Mouse (Mus musculus): Measurements from ENCODE around the gene Zfp697. TPM values are rescaled to one million over a fixed set of nuclear protein-coding genes. Genes with fewer than 3 reads are reported as not detected.
"Not testable (repeated sequence)": the region's sequence is repeated elsewhere in the genome, so short reads cannot be mapped to it uniquely, and the experiment has no call there.

Gene Zfp697
- polyA plus RNA-seq, 1 experiment from 2014 or later = 20.6 TPM

- not testable (repeated sequence) for H3K27me3 ChIP-seq (ENCODE audit: control insufficient read depth, insufficient read depth, low read length); H3K27ac ChIP-seq; H3K4me3 ChIP-seq (replicated peaks; ENCODE audit: low read length); ATAC-seq (ENCODE audit: low FRiP score); H3K4me1 ChIP-seq (replicated peaks; ENCODE audit: control insufficient read depth, insufficient read depth, low read length); DNase-seq (ENCODE audit: low spot score); H3K9me3 ChIP-seq (ENCODE audit: control insufficient read depth, low read length); H3K36me3 ChIP-seq (replicated peaks; ENCODE audit: control insufficient read depth, insufficient read depth); H3K4me2 ChIP-seq (replicated peaks); H3K9ac ChIP-seq
Observed at GRCm38 (mm10) chr3:98497401-98497800, 115.1 kb downstream of the Zfp697 start.

- not testable (repeated sequence) for DNase-seq (ENCODE audit: low spot score); H3K36me3 ChIP-seq (replicated peaks; ENCODE audit: control insufficient read depth, insufficient read depth); H3K4me3 ChIP-seq (replicated peaks; ENCODE audit: low read length); H3K4me2 ChIP-seq (replicated peaks); H3K27me3 ChIP-seq (ENCODE audit: control insufficient read depth, insufficient read depth, low read length); H3K9me3 ChIP-seq (ENCODE audit: control insufficient read depth, low read length); ATAC-seq (ENCODE audit: low FRiP score); H3K9ac ChIP-seq; H3K4me1 ChIP-seq (replicated peaks; ENCODE audit: control insufficient read depth, insufficient read depth, low read length); H3K27ac ChIP-seq
- whole genome bisulfite sequencing = no CpG with 5 or more reads among the region's 5 CpGs
Observed at GRCm38 (mm10) chr3:98507229-98507628, 125.0 kb downstream of the Zfp697 start.

GRCm38 (mm10) chr3:98510414-98510813, 128.2 kb downstream of the Zfp697 start, which contains the start of gene Hsd3b4:
TSS of gene Hsd3b4 (minus strand) at chr3:98510514.
- H3K4me3 ChIP-seq (replicated peaks; ENCODE audit: low read length); H3K36me3 ChIP-seq (replicated peaks; ENCODE audit: control insufficient read depth, insufficient read depth); H3K9ac ChIP-seq; H3K27ac ChIP-seq; H3K9me3 ChIP-seq (ENCODE audit: control insufficient read depth, low read length); DNase-seq (ENCODE audit: low spot score); ATAC-seq (ENCODE audit: low FRiP score); H3K27me3 ChIP-seq (ENCODE audit: control insufficient read depth, insufficient read depth, low read length); H3K4me1 ChIP-seq (replicated peaks; ENCODE audit: control insufficient read depth, insufficient read depth, low read length); H3K4me2 ChIP-seq (replicated peaks): not testable (repeated sequence)
- WGBS = no CpG with 5 or more reads among the region's 1 CpGs

- H3K9ac ChIP-seq; H3K4me1 ChIP-seq (replicated peaks; ENCODE audit: control insufficient read depth, insufficient read depth, low read length); H3K36me3 ChIP-seq (replicated peaks; ENCODE audit: control insufficient read depth, insufficient read depth); ATAC-seq (ENCODE audit: low FRiP score); DNase-seq (ENCODE audit: low spot score); H3K4me3 ChIP-seq (replicated peaks; ENCODE audit: low read length); H3K4me2 ChIP-seq (replicated peaks); H3K27ac ChIP-seq; H3K9me3 ChIP-seq (ENCODE audit: control insufficient read depth, low read length); H3K27me3 ChIP-seq (ENCODE audit: control insufficient read depth, insufficient read depth, low read length): not testable (repeated sequence)
- WGBS = 63% methylated on average over 1 of the region's 2 CpGs
Observed at GRCm38 (mm10) chr3:98522779-98523178, 140.5 kb downstream of the Zfp697 start.

- WGBS = no CpG with 5 or more reads among the region's 1 CpGs
- H3K4me3 ChIP-seq (replicated peaks; ENCODE audit: low read length) = not testable (repeated sequence)
Observed at GRCm38 (mm10) chr3:98524552-98524951, 142.3 kb downstream of the Zfp697 start.

GRCm38 (mm10) chr3:98524978-98525377, 142.7 kb downstream of the Zfp697 start:
- not testable (repeated sequence) for H3K4me3 ChIP-seq (replicated peaks; ENCODE audit: low read length); ATAC-seq (ENCODE audit: low FRiP score); H3K27me3 ChIP-seq (ENCODE audit: control insufficient read depth, insufficient read depth, low read length); H3K27ac ChIP-seq; H3K9ac ChIP-seq; H3K36me3 ChIP-seq (replicated peaks; ENCODE audit: control insufficient read depth, insufficient read depth); DNase-seq (ENCODE audit: low spot score); H3K4me1 ChIP-seq (replicated peaks; ENCODE audit: control insufficient read depth, insufficient read depth, low read length); H3K9me3 ChIP-seq (ENCODE audit: control insufficient read depth, low read length); H3K4me2 ChIP-seq (replicated peaks)

More at GRCm38 (mm10) chr3:98524552-98524951, 142.3 kb downstream of the Zfp697 start:
- not testable (repeated sequence) for H3K27ac ChIP-seq; H3K9ac ChIP-seq; ATAC-seq (ENCODE audit: low FRiP score); H3K36me3 ChIP-seq (replicated peaks; ENCODE audit: control insufficient read depth, insufficient read depth); H3K4me1 ChIP-seq (replicated peaks; ENCODE audit: control insufficient read depth, insufficient read depth, low read length); H3K9me3 ChIP-seq (ENCODE audit: control insufficient read depth, low read length); DNase-seq (ENCODE audit: low spot score); H3K27me3 ChIP-seq (ENCODE audit: control insufficient read depth, insufficient read depth, low read length); H3K4me2 ChIP-seq (replicated peaks)

- not testable (repeated sequence) for H3K4me1 ChIP-seq (replicated peaks; ENCODE audit: control insufficient read depth, insufficient read depth, low read length); DNase-seq (ENCODE audit: low spot score); H3K36me3 ChIP-seq (replicated peaks; ENCODE audit: control insufficient read depth, insufficient read depth); H3K27me3 ChIP-seq (ENCODE audit: control insufficient read depth, insufficient read depth, low read length); ATAC-seq (ENCODE audit: low FRiP score); H3K4me3 ChIP-seq (replicated peaks; ENCODE audit: low read length); H3K9ac ChIP-seq; H3K27ac ChIP-seq; H3K4me2 ChIP-seq (replicated peaks); H3K9me3 ChIP-seq (ENCODE audit: control insufficient read depth, low read length)
Observed at GRCm38 (mm10) chr3:98547641-98548040, 165.4 kb downstream of the Zfp697 start.

GRCm38 (mm10) chr3:98548495-98548894, 166.2 kb downstream of the Zfp697 start:
- not testable (repeated sequence) for ATAC-seq (ENCODE audit: low FRiP score); H3K9ac ChIP-seq; H3K4me1 ChIP-seq (replicated peaks; ENCODE audit: control insufficient read depth, insufficient read depth, low read length); H3K36me3 ChIP-seq (replicated peaks; ENCODE audit: control insufficient read depth, insufficient read depth); H3K4me3 ChIP-seq (replicated peaks; ENCODE audit: low read length); H3K27me3 ChIP-seq (ENCODE audit: control insufficient read depth, insufficient read depth, low read length); H3K9me3 ChIP-seq (ENCODE audit: control insufficient read depth, low read length); H3K4me2 ChIP-seq (replicated peaks); H3K27ac ChIP-seq; DNase-seq (ENCODE audit: low spot score)
- no CpG with 5 or more reads among the region's 1 CpGs for WGBS

- not testable (repeated sequence) for H3K27me3 ChIP-seq (ENCODE audit: control insufficient read depth, insufficient read depth, low read length); H3K9me3 ChIP-seq (ENCODE audit: control insufficient read depth, low read length); H3K36me3 ChIP-seq (replicated peaks; ENCODE audit: control insufficient read depth, insufficient read depth); DNase-seq (ENCODE audit: low spot score); H3K4me2 ChIP-seq (replicated peaks); H3K4me3 ChIP-seq (replicated peaks; ENCODE audit: low read length); H3K9ac ChIP-seq; H3K27ac ChIP-seq; H3K4me1 ChIP-seq (replicated peaks; ENCODE audit: control insufficient read depth, insufficient read depth, low read length)
- ATAC-seq (ENCODE audit: low FRiP score) = peak; percentile 66; the same call in 1 of the 2 replicates
- no CpG with 5 or more reads among the region's 2 CpGs for WGBS
Observed at GRCm38 (mm10) chr3:98550215-98550614, 168.0 kb downstream of the Zfp697 start.

- not testable (repeated sequence) for DNase-seq (ENCODE audit: low spot score); H3K27me3 ChIP-seq (ENCODE audit: control insufficient read depth, insufficient read depth, low read length); H3K4me1 ChIP-seq (replicated peaks; ENCODE audit: control insufficient read depth, insufficient read depth, low read length); ATAC-seq (ENCODE audit: low FRiP score); H3K36me3 ChIP-seq (replicated peaks; ENCODE audit: control insufficient read depth, insufficient read depth); H3K4me3 ChIP-seq (replicated peaks; ENCODE audit: low read length); H3K27ac ChIP-seq; H3K9ac ChIP-seq; H3K9me3 ChIP-seq (ENCODE audit: control insufficient read depth, low read length); H3K4me2 ChIP-seq (replicated peaks)
- WGBS = no CpG with 5 or more reads among the region's 1 CpGs
Observed at GRCm38 (mm10) chr3:98550832-98551231, 168.6 kb downstream of the Zfp697 start.

Data from hindbrain, embryonic 14.5 days (tissue).